Mouse (Mus musculus) testis, adult 2 months (tissue): ENCODE results near the gene Gm49721. TPM values are rescaled to one million over a fixed set of nuclear protein-coding genes. Genes with fewer than 3 reads are reported as not detected.
"Not testable (repeated sequence)": the region's sequence is repeated elsewhere in the genome, so short reads cannot be mapped to it uniquely, and the experiment has no call there.

Source experiments
- H3K27ac ChIP-seq: fragments of 200-500 bp; 2 replicates; pipeline ENCODE4 v1.5.1; 2012; ENCODE audit warnings: low read depth, low read length; ENCODE audit not compliant: control insufficient read depth, insufficient read depth
- H3K27me3 ChIP-seq: fragments of 200-500 bp; 2 replicates; pipeline ENCODE4 v1.6.1; 2012; ENCODE audit warnings: mild to moderate bottlenecking, low read length, moderate library complexity; ENCODE audit not compliant: control insufficient read depth, insufficient read depth
- H3K36me3 ChIP-seq: fragments of 200-500 bp; 2 replicates; pipeline ENCODE4 v1.6.1; 2012; ENCODE audit warnings: mild to moderate bottlenecking, low read length; ENCODE audit not compliant: control insufficient read depth, insufficient read depth
- H3K4me1 ChIP-seq: fragments of 200-500 bp; 2 replicates; pipeline ENCODE4 v1.6.1; 2012; ENCODE audit warnings: low read length; ENCODE audit not compliant: control insufficient read depth, insufficient read depth
- H3K4me3 ChIP-seq: fragments of 200-500 bp; 2 replicates; pipeline ENCODE4 v1.5.1; 2012; ENCODE audit warnings: low read depth, mild to moderate bottlenecking, low read length, moderate library complexity, mixed read lengths; ENCODE audit not compliant: control insufficient read depth
- polyA plus RNA-seq: library from polyadenylated mRNA; depleted of rRNA; stranded (reverse); fragments of >200 nt; gene quantifications from 2 replicates; pipeline ENCODE4 v1.2.3, GENCODE M21; 2012

Gene Gm49721
- polyA plus RNA-seq, 1 experiment = 0.31 TPM

DNA sequence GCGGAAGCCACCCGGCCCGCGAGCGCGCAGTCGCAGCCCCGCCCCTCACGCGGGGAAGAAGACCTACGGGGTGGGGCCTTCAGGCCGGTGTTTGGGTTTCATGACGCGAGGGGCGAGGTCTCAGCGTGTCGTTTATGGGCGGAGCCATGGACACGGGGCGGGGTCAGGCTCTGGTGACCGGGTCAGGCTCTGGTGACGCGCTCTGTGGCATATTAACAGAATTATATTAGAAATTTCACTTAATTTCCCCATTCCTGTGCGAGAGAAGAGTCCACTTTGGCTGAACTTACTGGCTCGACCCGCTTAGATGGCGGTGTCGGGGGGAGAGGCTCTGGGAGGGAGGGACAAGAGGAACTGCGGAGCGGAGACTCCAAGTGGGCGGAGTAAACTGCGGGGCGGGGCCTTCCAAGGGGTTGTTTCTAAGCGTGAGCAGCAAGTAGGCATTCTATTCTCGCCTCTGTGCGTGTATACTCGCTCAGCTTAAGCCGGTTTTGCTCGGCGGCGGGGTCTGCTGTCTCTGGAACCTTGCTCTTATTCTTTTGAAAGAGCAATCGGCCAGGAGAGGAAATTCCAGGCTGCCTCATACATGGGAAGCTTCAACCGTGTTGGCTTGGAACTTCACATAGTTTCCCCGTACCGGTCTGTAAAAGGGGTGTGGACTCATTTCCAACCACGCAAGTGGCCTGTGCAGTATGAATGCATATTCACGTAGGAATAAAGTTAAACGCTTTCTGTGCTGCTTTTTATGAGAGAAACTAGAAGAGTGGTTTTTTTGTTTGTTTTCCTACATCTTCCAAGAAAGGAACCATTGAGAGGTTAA, 17.3 kb upstream of the Gm49721 start:
- H3K36me3 ChIP-seq = not testable (repeated sequence)
- H3K4me3 ChIP-seq = peak overlapping the region; percentile 69
- peak overlapping the region; percentile 85 for H3K27ac ChIP-seq

DNA sequence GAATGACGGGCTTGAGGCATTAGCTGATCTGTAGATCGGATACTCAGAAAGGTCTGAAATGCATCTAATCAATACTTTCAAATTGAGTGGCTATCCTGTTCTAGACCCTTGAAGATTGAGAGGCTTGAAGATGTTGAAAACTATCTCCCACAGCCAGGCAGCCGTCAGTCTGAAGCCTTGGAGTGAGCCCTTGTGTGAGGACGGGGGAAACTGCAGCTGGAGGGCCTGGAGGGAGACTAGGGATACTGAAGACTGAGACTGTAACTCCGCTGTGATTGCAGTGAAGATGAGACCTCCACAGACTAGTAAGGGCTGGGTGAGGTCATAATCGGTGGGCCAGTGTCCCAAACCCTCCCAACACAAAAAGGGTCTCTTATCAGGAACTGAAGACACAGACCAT, 16.4 kb upstream of the Gm49721 start:
- H3K36me3 ChIP-seq, H3K4me1 ChIP-seq, H3K27me3 ChIP-seq: not testable (repeated sequence)
- peak overlapping the region; percentile 78 for H3K4me3 ChIP-seq
- H3K27ac ChIP-seq = 0 out of 2 replicates have a peak overlapping the region, but pooled peaks have one; percentile 49

More for the DNA sequence above, 17.3 kb upstream of the Gm49721 start:
- not testable (repeated sequence) for H3K4me1 ChIP-seq, H3K27me3 ChIP-seq

DNA sequence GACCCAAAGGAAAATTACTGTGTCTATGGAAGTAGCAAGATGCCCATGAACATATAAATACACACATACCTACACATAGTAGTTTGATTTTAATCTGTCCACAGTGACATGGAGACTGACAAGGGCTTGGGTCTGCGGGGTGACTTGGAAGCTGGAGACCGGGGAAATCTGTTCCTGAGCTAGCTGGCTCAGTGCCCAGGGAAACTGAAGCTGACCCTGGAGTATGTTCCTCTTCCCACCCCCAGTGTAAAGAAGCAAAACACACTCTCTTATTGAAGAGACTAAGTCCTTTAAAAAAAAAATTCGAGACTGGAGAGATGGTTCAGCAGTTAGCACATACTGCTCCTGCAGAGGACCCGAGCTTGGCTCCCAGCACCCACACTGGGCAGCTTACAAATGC, 15.8 kb upstream of the Gm49721 start:
- H3K27me3 ChIP-seq, H3K36me3 ChIP-seq, H3K4me1 ChIP-seq: not testable (repeated sequence)
- peak overlapping the region; percentile 21 for H3K27ac ChIP-seq
- H3K4me3 ChIP-seq = peak overlapping the region; percentile 44

DNA sequence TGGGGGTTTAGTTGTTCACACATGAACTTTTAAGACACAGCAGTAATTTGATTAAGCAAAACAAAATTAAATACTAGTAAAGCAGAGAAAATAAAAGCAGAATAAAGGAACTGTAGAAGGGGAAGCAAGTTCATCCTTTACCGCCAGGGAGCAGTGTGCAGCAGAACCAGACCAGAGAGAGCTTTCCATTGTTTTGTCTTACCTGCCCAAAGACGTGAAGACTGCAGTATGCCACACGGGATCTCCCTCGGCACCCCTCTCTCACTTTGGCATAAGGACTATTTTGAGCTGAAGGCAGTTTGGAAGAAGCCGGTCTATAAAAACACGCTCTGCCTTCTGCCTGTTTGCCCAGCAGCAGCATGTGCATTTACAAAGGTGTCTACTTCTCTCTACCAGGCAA, 13.3 kb upstream of the Gm49721 start:
- H3K4me1 ChIP-seq, H3K27me3 ChIP-seq, H3K36me3 ChIP-seq, H3K4me3 ChIP-seq, H3K27ac ChIP-seq: not testable (repeated sequence)

DNA sequence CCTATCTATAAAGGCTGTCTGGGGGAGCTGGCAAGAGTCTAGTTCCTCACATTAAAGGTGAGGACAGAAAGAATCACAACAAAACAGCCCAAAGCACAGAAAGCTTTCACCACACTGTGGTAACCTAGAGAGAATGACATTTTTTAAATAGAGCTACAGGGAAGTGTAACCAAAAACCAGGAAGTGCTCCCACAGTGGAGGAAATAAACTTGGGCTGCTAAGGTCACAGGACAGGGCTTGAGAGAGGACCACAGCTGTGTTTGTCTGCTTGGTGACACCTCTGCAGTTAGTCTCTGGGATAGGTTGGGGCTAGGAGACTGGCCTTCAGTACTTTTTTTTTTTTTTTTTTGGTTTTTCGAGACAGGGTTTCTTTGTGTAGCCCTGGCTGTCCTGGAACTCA, 11.0 kb upstream of the Gm49721 start:
- not testable (repeated sequence) for H3K27ac ChIP-seq, H3K36me3 ChIP-seq, H3K4me3 ChIP-seq, H3K27me3 ChIP-seq, H3K4me1 ChIP-seq

DNA sequence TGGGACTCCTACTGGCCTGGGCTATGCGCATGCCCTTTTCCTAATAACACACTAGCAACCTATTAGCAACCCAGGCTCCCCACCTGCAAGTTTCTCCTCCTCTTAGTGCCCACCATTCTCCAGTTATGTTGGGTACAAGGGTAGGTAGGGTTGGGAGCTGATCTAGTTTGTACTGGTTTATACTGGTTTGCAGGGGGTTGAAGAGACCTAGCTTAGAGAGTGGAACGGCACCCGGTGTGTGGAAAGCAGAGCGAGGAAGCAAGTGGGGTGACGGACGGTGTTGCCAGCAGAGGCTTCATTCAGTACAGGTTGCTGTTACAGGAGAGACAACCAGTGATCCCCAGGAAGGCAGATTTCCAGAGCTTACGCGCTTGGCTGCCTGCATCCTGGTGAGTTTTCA, 8.4 kb upstream of the Gm49721 start, which contains the start of gene Rnaset2b:
Gene Rnaset2b, plus strand, starts transcription at position 301 of the 400 bp plus-strand sequence.
- H3K36me3 ChIP-seq, H3K4me1 ChIP-seq, H3K4me3 ChIP-seq, H3K27ac ChIP-seq, H3K27me3 ChIP-seq: not testable (repeated sequence)

DNA sequence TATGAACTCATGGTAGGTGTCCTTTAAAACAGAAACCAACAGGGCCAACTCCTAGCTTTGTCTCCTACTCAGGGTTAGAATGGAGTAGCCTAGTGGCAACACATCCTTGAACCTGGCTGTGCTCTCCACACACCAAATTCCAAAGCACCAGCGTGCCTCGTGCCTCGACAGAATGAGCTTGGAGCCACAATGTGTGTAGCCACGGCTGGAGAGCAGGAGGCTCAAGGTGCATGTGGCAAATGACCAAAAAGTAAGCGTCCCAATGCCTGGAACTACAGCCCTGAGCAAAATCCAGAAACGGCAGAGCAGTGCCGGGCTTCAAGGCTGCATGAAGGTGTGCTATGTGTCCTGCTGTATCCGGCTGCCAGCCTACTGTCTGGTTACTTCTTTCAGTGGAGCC, 7.5 kb upstream of the Gm49721 start:
- H3K4me1 ChIP-seq, H3K27me3 ChIP-seq, H3K27ac ChIP-seq, H3K4me3 ChIP-seq, H3K36me3 ChIP-seq: not testable (repeated sequence)

DNA sequence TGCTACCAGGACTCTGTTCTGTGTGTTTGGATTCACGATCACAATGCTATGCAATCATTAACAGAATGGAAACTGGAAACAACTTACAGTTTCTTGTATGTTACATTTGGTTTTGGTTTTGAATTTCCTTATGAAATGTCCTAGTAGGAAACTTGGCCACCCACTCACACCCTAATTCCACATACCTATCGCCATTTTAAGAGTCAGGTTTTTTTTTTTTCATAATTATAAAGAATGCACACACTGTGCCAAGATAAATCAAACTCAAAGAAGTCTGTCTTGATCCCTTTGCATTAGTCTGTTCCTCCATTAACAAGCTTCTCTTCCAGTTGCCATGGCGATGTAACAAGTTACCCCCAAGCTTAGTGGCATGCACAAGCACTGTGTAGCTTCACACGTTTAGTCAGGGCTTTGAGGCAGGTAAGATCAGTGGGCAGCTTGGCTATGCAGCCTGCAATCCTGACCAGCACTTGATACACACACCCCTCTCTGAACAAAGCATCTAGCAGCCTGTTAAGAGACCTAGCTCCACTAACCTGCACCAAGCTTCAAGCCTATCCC, 5.8 kb upstream of the Gm49721 start:
- H3K27me3 ChIP-seq, H3K4me3 ChIP-seq, H3K4me1 ChIP-seq, H3K36me3 ChIP-seq, H3K27ac ChIP-seq: not testable (repeated sequence)

DNA sequence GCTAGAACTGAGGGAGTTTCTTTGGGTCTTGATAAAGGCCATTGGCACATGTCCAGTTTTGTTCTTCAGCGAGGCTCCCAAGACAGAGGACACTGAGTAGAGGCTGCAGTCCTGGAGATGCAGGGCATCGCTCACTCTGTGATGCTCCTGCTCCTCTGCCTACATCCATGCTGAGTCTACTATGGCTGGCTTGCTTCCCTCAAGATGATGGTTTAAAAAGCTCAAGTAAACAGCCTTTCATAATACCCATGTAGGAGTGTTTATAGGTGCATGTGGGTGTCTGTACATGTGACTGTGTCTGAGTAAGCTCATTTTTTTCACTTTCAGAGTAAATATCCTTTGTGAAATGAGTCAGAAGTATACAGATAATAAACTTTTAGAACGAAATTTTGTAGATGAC, 3.7 kb upstream of the Gm49721 start:
- not testable (repeated sequence) for H3K4me1 ChIP-seq, H3K27ac ChIP-seq, H3K27me3 ChIP-seq, H3K4me3 ChIP-seq, H3K36me3 ChIP-seq

DNA sequence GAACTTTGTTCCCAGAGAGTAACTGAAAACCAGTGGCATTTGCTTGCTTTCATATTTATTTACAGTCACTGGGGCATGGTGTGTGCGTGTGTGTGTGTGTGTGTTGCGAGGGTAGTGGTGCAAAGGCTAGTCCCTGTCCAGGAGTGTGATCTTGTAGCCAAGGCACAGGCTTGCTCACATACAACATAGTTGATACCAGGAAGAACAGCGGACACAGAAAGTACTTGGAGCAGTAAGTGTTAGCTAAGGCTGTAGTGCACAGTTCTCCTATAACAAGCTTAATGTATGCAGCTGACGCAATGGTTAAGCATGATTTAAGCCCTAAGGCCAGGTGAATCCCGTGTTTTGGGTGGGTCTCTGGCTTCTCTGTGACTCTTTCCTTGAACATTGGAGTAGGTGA, 676 bp downstream of the Gm49721 start:
- not testable (repeated sequence) for H3K36me3 ChIP-seq, H3K27ac ChIP-seq, H3K4me1 ChIP-seq, H3K27me3 ChIP-seq
- H3K4me3 ChIP-seq = peak overlapping the region; percentile 20; the same call in 1 of the 2 replicates

DNA sequence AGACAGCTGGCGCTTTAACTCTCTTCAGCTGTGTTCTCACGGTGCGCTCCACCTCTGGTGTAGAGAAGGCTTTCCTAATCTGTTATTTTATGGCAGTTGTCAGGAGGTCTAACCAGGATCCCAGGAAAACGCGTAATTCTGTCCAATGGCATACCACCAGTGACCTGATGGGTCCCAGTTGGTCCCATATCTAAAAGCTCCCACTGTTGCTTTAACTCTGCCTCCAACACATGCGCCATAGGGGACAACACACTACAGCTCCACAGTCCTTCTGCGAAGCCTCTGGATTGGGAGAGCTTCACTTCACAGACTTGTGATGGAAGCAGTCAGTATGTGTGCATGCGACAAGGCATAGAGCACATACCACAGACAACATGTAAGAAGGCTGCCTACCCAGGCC, 1.4 kb downstream of the Gm49721 start:
- H3K4me1 ChIP-seq, H3K36me3 ChIP-seq, H3K27ac ChIP-seq, H3K27me3 ChIP-seq, H3K4me3 ChIP-seq: not testable (repeated sequence)

DNA sequence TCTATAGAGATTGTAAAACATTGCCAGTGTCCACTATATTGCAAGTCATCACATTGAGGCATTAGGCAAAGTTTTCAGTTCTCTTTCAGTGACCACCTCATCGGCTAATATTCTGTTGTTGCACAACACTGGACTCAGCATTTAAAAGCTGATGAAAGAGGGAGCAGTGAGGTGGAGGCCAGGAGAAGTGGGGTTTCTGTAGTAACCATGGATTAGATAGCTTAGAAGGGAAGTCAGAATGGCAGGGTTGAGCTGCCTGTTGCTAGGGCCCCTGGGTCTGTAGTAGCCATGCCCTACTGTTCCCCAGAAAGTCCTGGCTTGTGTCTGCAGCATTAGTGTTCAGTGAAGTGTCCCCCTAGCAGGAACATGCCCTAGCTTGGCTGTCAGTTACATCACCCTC, 7.4 kb downstream of the Gm49721 start:
- H3K27ac ChIP-seq, H3K4me3 ChIP-seq, H3K27me3 ChIP-seq, H3K4me1 ChIP-seq, H3K36me3 ChIP-seq: not testable (repeated sequence)
